Mouse (Mus musculus) heart, postnatal 4 days (tissue): ENCODE data around the gene Cldn4. TPM values are rescaled to one million over a fixed set of nuclear protein-coding genes. Genes with fewer than 3 reads are reported as not detected.
"Not testable (repeated sequence)": the region's sequence is repeated elsewhere in the genome, so short reads cannot be mapped to it uniquely, and the experiment has no call there.

Experiments
- DNase-seq: peaks from one replicate; pipeline ENCODE4 v3.0.0; 2021
- total RNA-seq, 2 experiments: library from RNA; stranded (reverse); gene quantifications; 2 replicates each; pipeline ENCODE4 v1.2.3; 2021

The Cldn4 gene
- under 1 TPM in 1 of 2 experiments, not detected in 1; 0.14 TPM for total RNA-seq

- no peak for DNase-seq
Measured at GRCm38 (mm10) chr5:134946857-134947255, at the start of gene Cldn4. TSS of gene Cldn4 (minus strand) at chr5:134946934.

GRCm38 (mm10) chr5:134992566-134992965 lies 45.8 kb upstream of the Cldn4 start:
- no peak for DNase-seq

GRCm38 (mm10) chr5:134989741-134990140 lies 43.0 kb upstream of the Cldn4 start:
- no peak for DNase-seq

GRCm38 (mm10) chr5:134989166-134989565 lies 42.4 kb upstream of the Cldn4 start:
- no peak for DNase-seq

GRCm38 (mm10) chr5:134986298-134987268 lies 39.8 kb upstream of the Cldn4 start:
- no peak for DNase-seq

- peak; percentile 46 for DNase-seq
Measured at GRCm38 (mm10) chr5:134985633-134986297, 39.0 kb upstream of the Cldn4 start, which contains the start of gene Cldn3. TSS of gene Cldn3 (plus strand) at chr5:134986214.

GRCm38 (mm10) chr5:134983771-134984170 lies 37.0 kb upstream of the Cldn4 start:
- no peak for DNase-seq

- DNase-seq = no peak
Measured at GRCm38 (mm10) chr5:134983111-134983510, 36.4 kb upstream of the Cldn4 start.

GRCm38 (mm10) chr5:134981149-134981548 lies 34.4 kb upstream of the Cldn4 start:
- DNase-seq = no peak

GRCm38 (mm10) chr5:134977837-134978236 lies 31.1 kb upstream of the Cldn4 start:
- no peak for DNase-seq

GRCm38 (mm10) chr5:134976577-134977250 lies 30.0 kb upstream of the Cldn4 start:
- no peak for DNase-seq

- no peak for DNase-seq
Measured at GRCm38 (mm10) chr5:134976164-134976563, 29.4 kb upstream of the Cldn4 start.

- DNase-seq = no peak
Measured at GRCm38 (mm10) chr5:134974921-134975320, 28.2 kb upstream of the Cldn4 start.

GRCm38 (mm10) chr5:134974294-134974693 lies 27.6 kb upstream of the Cldn4 start:
- no peak for DNase-seq

GRCm38 (mm10) chr5:134973526-134973925 lies 26.8 kb upstream of the Cldn4 start:
- DNase-seq = no peak

GRCm38 (mm10) chr5:134973081-134973480 lies 26.3 kb upstream of the Cldn4 start:
- DNase-seq = no peak

- DNase-seq = no peak
Measured at GRCm38 (mm10) chr5:134970671-134971070, 23.9 kb upstream of the Cldn4 start.

- no peak for DNase-seq
Measured at GRCm38 (mm10) chr5:134967164-134967944, 20.6 kb upstream of the Cldn4 start.

- DNase-seq = peak; percentile 54
Measured at GRCm38 (mm10) chr5:134965852-134966821, 19.4 kb upstream of the Cldn4 start.

- peak; percentile 86 for DNase-seq
Measured at GRCm38 (mm10) chr5:134965473-134965851, 18.7 kb upstream of the Cldn4 start.

GRCm38 (mm10) chr5:134964655-134965054 lies 17.9 kb upstream of the Cldn4 start:
- not testable (repeated sequence) for DNase-seq
